In genomic region chr15:100987031-100987430, GRCm38 (mm10) we compare ENCODE assay signal across 17 mouse cellular contexts.
"Had no signal": no experiment of that assay in that cellular context is flagged by ENCODE, and none has a peak within 500 bp of the region (broad histone marks: within the 10 kb centered on the region; RNA-seq: fewer than 3 reads in every experiment).

No protein-coding gene starts in this region.

- H3K9ac ChIP-seq: lung, embryonic 14.5 days; midbrain, embryonic 13.5 days; neural tube, embryonic 13.5 days; neural tube, embryonic 15.5 days had no signal

- H3K27ac ChIP-seq: neural tube, embryonic 15.5 days had no signal

- H3K9me3 ChIP-seq: midbrain, embryonic 13.5 days; neural tube, embryonic 13.5 days; neural tube, embryonic 15.5 days had no signal

- H3K4me3 ChIP-seq: midbrain, embryonic 13.5 days; myocyte; neural tube, embryonic 13.5 days; neural tube, embryonic 15.5 days had no signal

- DNase-seq: lung, adult 18-20 months; lung, embryonic 14.5 days; lung, postnatal 10 days; lung, postnatal 4 days; right cerebral cortex, adult 18-20 months; right cerebral cortex, postnatal 25 days; right cerebral cortex, postnatal 4 days; spleen, adult 18-20 months; thymus, adult 18-20 months; thymus, postnatal 14 days; thymus, postnatal 36 days had no signal

- H3K27me3 ChIP-seq: midbrain, embryonic 13.5 days; neural tube, embryonic 13.5 days; neural tube, embryonic 15.5 days had no signal

- H3K4me2 ChIP-seq: lung, embryonic 14.5 days; midbrain, embryonic 11.5 days; midbrain, embryonic 13.5 days; neural tube, embryonic 13.5 days; neural tube, embryonic 15.5 days had no signal

- ATAC-seq: midbrain, embryonic 13.5 days; midbrain, embryonic 16.5 days had no signal
